Mouse (Mus musculus) neural tube, embryonic 15.5 days (tissue): ENCODE measurements around the gene Celsr2. TPM values are rescaled to one million over a fixed set of nuclear protein-coding genes. Genes with fewer than 3 reads are reported as not detected.

ENCODE experiments used
- ATAC-seq: fragments of 200-750 bp; cut with Nextera tagmentation; 2 replicates; pipeline ENCODE4 v1.8.0; 2017; ENCODE audit warnings: mild to moderate bottlenecking, moderate TSS enrichment, moderate library complexity; ENCODE audit not compliant: low FRiP score
- H3K27ac ChIP-seq: fragments of 300-500 bp; sonication (generic); replicated peaks from 2 replicates; pipeline ENCODE4 v1.5.1; 2015; ENCODE audit warnings: mild to moderate bottlenecking, inconsistent platforms
- H3K27me3 ChIP-seq: fragments of 300-500 bp; sonication (generic); replicated peaks from 2 replicates; pipeline ENCODE4 v1.6.1; 2015; ENCODE audit warnings: inconsistent platforms
- H3K36me3 ChIP-seq: fragments of 300-500 bp; sonication (generic); 2 replicates; pipeline ENCODE4 v1.6.1; 2015; ENCODE audit warnings: inconsistent platforms
- H3K4me1 ChIP-seq: fragments of 300-500 bp; sonication (generic); 2 replicates; pipeline ENCODE4 v1.6.1; 2015; ENCODE audit warnings: inconsistent platforms
- H3K4me2 ChIP-seq: fragments of 300-500 bp; sonication (generic); 2 replicates; pipeline ENCODE4 v1.6.1; 2015; ENCODE audit warnings: inconsistent platforms, mild to moderate bottlenecking, moderate library complexity
- H3K4me3 ChIP-seq: fragments of 300-500 bp; sonication (generic); replicated peaks from 2 replicates; pipeline ENCODE4 v1.5.1; 2015; ENCODE audit warnings: mild to moderate bottlenecking, inconsistent platforms
- H3K9ac ChIP-seq: fragments of 300-500 bp; sonication (generic); replicated peaks from 2 replicates; pipeline ENCODE4 v1.6.1; 2015; ENCODE audit warnings: mild to moderate bottlenecking, inconsistent platforms
- H3K9me3 ChIP-seq: fragments of 300-500 bp; sonication (generic); replicated peaks from 2 replicates; pipeline ENCODE4 v1.6.1; 2016; ENCODE audit warnings: inconsistent platforms
- WGBS: fragments of 180-500 bp; shearing (Covaris S2); methylation state at CpG from one replicate; pipeline ENCODE4 v1.1.7; 2015; ENCODE audit warnings: mixed read lengths; 5-methylcytosine and 5-hydroxymethylcytosine counted together
- polyA plus RNA-seq: library from polyadenylated mRNA; unstranded; fragments of >200 nt; fragmentation: Nextera tagmentation; extraction: Ambion mirVana; gene quantifications from 2 replicates; pipeline ENCODE4 v1.2.1, GENCODE M21; 2015

Celsr2 gene
- polyA plus RNA-seq, 1 experiment from 2014 or later = 35.0 TPM

DNA sequence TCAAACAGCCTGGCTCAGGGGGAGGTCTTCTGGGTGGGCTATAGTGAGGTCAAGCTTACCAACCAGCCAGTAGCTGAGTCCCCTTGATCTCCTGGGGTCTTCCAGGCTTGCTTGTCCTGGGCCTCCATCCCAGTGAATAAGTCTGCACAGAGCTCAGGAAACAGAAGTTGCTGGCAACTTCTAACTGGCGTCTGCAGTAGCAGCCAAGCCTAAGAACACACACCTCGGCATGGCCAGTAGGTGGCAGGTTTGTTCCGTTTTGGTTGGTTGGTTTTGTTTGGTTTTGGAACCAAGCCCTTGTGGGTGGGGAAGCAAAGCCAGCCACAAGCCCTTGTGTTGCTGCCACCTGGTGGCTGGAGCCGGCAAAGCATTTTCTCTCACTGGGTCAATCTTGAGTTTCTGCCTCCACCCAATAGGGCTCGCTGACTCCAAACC is 26.2 kb downstream of the Celsr2 start:
- H3K27ac ChIP-seq = no peak overlapping the region
- peaks cover 8% of the 10 kb centered on the region for H3K4me1 ChIP-seq
- no peaks in the 10 kb centered on the region for H3K27me3 ChIP-seq
- H3K4me3 ChIP-seq = no peak overlapping the region
- ATAC-seq = peak; percentile 75
- H3K9me3 ChIP-seq = no peaks in the 10 kb centered on the region
- 0% methylated on average over 5 of the region's 5 CpGs for WGBS
- H3K4me2 ChIP-seq = peak overlapping the region; percentile 19; the same call in 1 of the 2 replicates
- H3K9ac ChIP-seq = no peak overlapping the region
- peaks cover 27% of the 10 kb centered on the region for H3K36me3 ChIP-seq

DNA sequence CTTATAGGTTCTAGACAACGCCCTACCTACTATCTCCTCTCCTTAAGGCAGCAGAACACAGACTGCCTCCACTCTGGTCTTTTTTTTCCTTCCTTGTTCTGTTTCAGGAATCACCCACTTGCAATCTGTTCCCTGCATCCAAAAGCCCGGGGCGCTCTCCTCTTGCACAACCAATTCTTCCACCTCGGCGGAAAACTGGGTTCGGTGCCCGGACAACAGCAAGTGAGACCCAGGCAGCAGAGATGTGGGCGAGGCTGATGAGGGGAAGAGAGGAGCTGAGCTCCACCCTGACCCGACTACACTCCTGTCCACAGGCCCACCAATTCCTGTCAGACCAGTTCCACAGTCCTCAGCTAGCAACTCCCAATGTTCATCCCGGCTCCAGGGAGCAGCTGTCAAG is 29.2 kb downstream of the Celsr2 start:
- 89% methylated on average over 10 of the region's 10 CpGs for WGBS

DNA sequence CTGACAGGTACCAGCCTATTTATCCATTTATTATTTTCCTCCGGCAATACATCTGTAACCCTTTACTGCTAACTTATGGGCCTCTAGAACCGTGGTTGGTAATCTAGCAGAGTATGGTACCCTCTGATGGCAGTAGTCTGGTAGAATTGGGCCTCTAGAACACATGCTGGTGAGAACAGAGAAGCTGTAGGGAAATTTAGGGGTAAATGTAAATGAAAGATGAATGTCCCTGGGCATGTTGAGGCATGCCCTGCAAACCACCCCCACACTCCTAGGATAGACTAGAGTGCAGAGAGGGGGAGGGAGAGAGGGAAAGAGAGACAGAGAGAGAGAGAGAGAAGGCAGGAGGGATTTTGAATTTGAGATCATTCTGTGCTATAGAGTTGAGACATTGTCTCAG is 30.9 kb downstream of the Celsr2 start:
- Histone ChIP-seq H3K36me3 (no peaks in the 10 kb centered on the region), H3K27ac (no peak overlapping the region), H3K4me3 (peak overlapping the region; percentile 74), H3K9ac (no peak overlapping the region), H3K27me3 (no peaks in the 10 kb centered on the region), H3K4me1 (peaks cover 28% of the 10 kb centered on the region), H3K9me3 (no peaks in the 10 kb centered on the region), H3K4me2 (peak overlapping the region; percentile 75)
- ATAC-seq = no peak
- 36% methylated on average over 2 of the region's 2 CpGs for WGBS

More for the DNA sequence above, 29.2 kb downstream of the Celsr2 start:
- Histone ChIP-seq H3K4me2 (no peak overlapping the region), H3K36me3 (peaks cover under 1% of the 10 kb centered on the region; the same call in 1 of the 2 replicates), H3K9me3 (no peaks in the 10 kb centered on the region), H3K4me3 (no peak overlapping the region), H3K4me1 (peaks cover 24% of the 10 kb centered on the region), H3K27me3 (no peaks in the 10 kb centered on the region), H3K9ac (no peak overlapping the region), H3K27ac (no peak overlapping the region)
- no peak for ATAC-seq

DNA sequence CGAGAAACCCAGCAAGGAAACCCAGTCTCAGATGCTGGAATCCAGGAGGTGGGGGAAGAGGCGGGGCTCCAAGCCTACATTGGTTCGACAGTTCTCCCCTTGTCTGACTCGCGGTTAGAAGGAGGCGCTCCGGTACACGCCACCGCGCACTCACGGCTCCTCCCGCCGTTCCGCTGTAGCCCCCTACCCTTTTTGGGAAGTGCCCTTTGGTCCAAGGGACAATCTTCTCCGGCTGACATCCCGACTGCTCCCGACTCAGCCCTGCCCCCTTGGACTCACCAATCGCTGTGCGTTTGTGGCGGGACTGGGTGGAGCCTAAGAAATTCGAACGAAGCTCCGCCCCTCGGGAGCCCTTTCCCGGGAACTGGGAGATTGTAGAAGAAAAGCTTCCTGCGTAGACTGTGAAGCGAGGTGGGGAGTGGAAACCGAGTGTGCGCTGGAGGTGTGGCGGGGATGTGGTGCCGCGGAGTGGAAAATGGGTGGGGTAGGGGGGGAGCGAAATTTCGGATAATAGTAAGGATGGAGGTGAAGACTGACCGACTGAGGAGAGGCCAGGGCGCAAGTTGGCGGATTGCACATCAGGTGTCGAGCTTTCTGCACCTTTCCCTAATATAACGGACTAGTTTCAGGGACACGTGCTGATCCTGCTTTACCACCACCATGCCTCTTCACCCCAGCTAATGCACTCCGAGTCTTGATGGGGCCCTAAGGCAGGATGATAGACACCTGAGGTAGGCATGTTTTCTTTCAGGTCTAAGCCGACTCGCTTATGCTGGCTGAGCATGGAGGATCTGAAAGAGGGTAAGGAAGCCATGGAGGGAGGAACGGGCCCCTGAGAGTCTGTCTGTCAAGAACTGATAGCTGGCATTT is 31.6 kb downstream of the Celsr2 start, which contains the start of gene Psrc1:
Gene Psrc1, plus strand, starts transcription at position 355 of the 870 bp plus-strand sequence.
- Histone ChIP-seq H3K27ac (no peak within 1 kb of the TSS), H3K9ac (peak within 1 kb of the TSS; percentile 52), H3K27me3 (no peaks in the 10 kb centered on the region), H3K4me1 (peaks cover 28% of the 10 kb centered on the region), H3K9me3 (no peaks in the 10 kb centered on the region), H3K4me2 (peak within 1 kb of the TSS; percentile 75), H3K36me3 (no peaks in the 10 kb centered on the region), H3K4me3 (peak within 1 kb of the TSS; percentile 74)
- 2% methylated on average over 44 of the region's 44 CpGs for WGBS
- ATAC-seq = peak; percentile 93

DNA sequence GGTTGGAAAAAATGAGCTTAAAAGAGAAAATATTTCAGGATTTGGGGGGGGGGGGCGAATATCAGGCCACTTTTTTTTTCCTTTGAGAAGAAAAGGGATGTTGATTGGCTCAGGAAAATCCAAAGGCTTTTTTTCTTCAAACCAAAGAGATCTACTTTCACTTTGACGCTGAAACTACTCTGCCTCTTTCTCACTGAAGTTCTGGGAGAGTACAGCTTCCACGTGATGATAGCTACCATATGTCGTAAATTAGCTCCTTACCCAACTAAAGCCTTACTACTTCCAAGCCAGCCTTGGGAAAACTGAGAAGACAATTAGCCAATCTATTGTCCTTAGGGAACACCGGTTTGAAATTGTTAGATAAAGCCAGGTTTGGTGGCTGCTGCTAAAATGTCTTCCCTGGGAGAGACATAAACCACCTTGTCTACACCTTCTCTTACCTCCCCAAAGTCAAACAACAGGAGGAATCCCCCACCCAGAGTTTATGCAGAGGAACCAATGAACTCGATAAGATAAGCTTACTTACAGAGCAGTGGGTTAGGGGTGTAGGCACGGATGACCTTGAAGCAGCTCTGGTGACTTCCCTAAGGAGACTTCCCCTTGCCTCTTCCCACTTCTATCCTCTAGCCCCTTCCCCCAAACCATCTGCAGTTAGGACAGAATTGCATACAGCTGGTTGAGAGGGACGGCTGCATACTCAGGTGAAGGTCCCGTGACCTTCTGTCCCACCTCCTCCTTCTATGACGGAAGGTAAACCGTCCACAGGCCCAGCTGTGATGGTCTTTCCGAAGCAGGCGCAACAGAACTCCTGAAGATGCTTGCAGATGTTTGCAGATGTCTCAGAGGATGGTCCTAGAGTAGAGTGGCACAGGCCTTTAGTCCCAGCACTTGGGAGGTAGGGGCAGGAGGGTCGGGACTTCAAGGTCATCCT is 33.1 kb downstream of the Celsr2 start:
- H3K9me3 ChIP-seq = no peaks in the 10 kb centered on the region
- H3K27ac ChIP-seq = no peak overlapping the region
- H3K4me2 ChIP-seq = no peak overlapping the region
- H3K27me3 ChIP-seq = no peaks in the 10 kb centered on the region
- no peak overlapping the region for H3K4me3 ChIP-seq
- 76% methylated on average over 14 of the region's 14 CpGs for WGBS
- ATAC-seq = no peak
- peaks cover 28% of the 10 kb centered on the region for H3K4me1 ChIP-seq
- H3K9ac ChIP-seq = no peak overlapping the region
- no peaks in the 10 kb centered on the region for H3K36me3 ChIP-seq

DNA sequence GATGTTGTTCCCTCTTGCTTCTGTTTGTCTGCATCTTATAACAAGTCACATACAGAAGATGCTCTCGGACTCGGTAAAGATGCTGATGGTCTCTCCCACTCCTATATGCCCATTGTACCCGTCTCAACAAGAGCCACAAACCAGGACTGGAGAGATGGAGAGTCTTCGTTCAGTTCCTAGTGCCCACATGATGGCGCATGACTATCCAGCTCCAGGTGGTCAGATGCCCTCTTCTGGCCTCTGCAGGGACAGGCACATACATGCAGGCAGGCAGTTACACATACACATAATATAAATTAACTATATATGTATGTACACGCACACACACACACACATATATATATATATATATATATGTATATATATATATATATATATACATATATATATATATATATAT is 34.7 kb downstream of the Celsr2 start:
- Histone ChIP-seq H3K9ac (no peak overlapping the region), H3K4me1 (peaks cover 28% of the 10 kb centered on the region), H3K27me3 (no peaks in the 10 kb centered on the region), H3K27ac (no peak overlapping the region), H3K4me2 (no peak overlapping the region), H3K36me3 (no peaks in the 10 kb centered on the region), H3K9me3 (no peaks in the 10 kb centered on the region), H3K4me3 (no peak overlapping the region)
- WGBS = 85% methylated on average over 6 of the region's 6 CpGs
- ATAC-seq = no peak

DNA sequence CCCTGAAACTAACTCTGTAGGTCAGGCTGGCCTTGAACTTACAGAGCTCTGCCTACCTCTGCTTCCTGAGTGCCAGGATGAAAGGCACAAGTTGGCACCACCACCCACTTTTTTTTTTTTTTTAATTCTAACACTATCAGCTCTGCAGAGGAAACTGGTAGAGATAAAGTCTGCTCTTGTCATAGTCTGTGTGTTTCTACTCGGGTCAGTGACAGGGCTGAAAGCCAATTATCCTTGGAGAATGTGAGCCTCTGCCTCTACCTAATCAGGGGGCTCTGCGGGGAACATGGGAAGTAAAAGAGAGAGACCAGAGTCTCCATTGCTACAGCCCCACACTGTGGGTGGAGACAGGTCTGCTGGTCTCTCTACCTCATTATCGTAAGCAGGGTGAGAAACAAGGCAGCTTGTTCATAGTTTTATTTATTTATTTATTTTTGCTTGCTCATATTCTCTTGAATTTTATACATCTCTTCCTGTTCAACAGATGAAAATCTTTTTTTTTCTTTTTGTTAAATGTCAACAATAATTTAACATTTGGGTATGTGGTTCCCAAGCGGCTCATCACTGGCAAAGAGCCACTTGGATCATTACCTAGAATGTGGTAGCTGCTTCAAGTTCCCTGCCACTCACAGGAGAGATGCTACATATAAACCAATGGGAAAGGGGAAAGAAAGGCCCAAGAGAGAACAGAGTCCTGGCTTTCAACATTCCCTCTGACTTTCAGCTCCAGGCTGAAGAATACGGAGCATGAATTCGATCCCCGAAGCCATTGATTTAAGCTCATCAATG is 36.3 kb downstream of the Celsr2 start:
- 57% methylated on average over 7 of the region's 7 CpGs for WGBS
- ATAC-seq = no peak
- Histone ChIP-seq H3K9ac (no peak overlapping the region), H3K27me3 (no peaks in the 10 kb centered on the region), H3K4me3 (no peak overlapping the region), H3K9me3 (no peaks in the 10 kb centered on the region), H3K4me2 (no peak overlapping the region), H3K4me1 (peaks cover 27% of the 10 kb centered on the region), H3K27ac (peak overlapping the region; percentile 45; the same call in 1 of the 2 replicates), H3K36me3 (no peaks in the 10 kb centered on the region)

DNA sequence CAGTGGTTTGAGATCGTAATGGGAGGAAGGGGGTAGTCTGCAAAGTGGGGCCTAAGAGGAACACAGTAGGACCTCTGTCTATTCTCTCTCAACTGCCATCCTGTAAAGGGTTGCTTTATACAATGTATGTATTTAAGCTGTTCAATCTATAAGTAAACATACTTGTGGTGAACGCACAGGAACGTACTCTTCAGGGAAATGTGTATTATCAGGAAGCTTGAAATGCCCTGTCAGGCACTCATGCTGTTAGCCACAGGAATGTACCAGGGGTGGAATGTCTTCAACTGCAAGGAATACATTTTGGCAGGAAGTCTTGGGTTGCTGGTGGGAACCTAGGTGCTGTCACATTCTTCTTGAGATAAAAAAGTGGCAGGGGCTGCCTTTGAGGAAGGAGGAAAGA is 42.7 kb downstream of the Celsr2 start:
- H3K27ac ChIP-seq = no peak overlapping the region
- H3K36me3 ChIP-seq = no peaks in the 10 kb centered on the region
- H3K9me3 ChIP-seq = no peaks in the 10 kb centered on the region
- no peak for ATAC-seq
- no peak overlapping the region for H3K4me2 ChIP-seq
- H3K4me1 ChIP-seq = no peaks in the 10 kb centered on the region
- WGBS = 84% methylated on average over 3 of the region's 3 CpGs
- H3K9ac ChIP-seq = no peak overlapping the region
- no peaks in the 10 kb centered on the region for H3K27me3 ChIP-seq
- no peak overlapping the region for H3K4me3 ChIP-seq

DNA sequence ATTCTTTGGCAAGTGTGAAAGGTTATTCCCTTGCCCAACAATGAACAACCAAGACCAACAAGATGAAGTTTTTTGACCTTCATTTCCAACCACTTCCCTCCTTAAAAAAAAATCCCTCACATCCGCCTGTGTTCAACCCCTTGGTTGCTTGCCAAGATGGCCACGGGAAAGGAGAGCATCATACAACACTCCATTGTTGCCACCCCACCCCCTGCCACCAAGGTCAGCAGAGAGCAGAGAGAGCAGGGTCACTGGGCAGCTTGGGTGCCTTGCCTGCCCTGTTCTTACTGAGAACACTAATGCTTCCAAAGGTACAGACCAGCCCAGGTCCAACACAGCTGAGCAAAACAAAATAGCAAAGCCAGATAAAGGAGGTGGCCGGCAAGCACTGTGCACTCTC is 43.1 kb downstream of the Celsr2 start:
- H3K4me3 ChIP-seq = no peak overlapping the region
- H3K4me1 ChIP-seq = no peaks in the 10 kb centered on the region
- no peaks in the 10 kb centered on the region for H3K9me3 ChIP-seq
- H3K27ac ChIP-seq = no peak overlapping the region
- ATAC-seq = no peak
- H3K4me2 ChIP-seq = no peak overlapping the region
- WGBS = 69% methylated on average over 3 of the region's 3 CpGs
- H3K27me3 ChIP-seq = no peaks in the 10 kb centered on the region
- no peak overlapping the region for H3K9ac ChIP-seq
- H3K36me3 ChIP-seq = no peaks in the 10 kb centered on the region

DNA sequence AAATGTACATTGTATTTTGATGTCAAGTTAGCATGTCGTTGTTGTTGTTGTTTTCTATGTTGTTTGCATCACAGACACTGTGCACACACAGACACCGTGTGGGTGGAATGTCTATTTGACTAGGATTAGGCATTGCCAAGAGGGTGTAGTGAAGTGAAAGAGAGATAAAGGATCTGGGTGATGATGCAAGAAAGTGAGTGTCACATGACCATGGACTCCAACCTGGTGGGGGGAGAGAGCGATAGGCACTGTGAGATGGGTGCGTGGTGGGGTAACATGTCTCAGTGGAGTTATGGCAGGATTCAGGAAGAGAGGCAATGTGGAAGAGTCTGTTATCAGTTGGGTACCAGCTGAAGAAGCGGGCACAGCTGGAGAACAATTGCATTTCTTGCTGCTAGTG is 46.6 kb downstream of the Celsr2 start:
- no peak for ATAC-seq
- 82% methylated on average over 5 of the region's 5 CpGs for WGBS
- H3K36me3 ChIP-seq = no peaks in the 10 kb centered on the region
- no peaks in the 10 kb centered on the region for H3K27me3 ChIP-seq
- 0 out of 2 replicates have a peak, but pooled peaks cover 4% of the 10 kb centered on the region for H3K4me1 ChIP-seq
- no peaks in the 10 kb centered on the region for H3K9me3 ChIP-seq
- no peak overlapping the region for H3K4me3 ChIP-seq
- no peak overlapping the region for H3K9ac ChIP-seq
- H3K27ac ChIP-seq = no peak overlapping the region
- no peak overlapping the region for H3K4me2 ChIP-seq

DNA sequence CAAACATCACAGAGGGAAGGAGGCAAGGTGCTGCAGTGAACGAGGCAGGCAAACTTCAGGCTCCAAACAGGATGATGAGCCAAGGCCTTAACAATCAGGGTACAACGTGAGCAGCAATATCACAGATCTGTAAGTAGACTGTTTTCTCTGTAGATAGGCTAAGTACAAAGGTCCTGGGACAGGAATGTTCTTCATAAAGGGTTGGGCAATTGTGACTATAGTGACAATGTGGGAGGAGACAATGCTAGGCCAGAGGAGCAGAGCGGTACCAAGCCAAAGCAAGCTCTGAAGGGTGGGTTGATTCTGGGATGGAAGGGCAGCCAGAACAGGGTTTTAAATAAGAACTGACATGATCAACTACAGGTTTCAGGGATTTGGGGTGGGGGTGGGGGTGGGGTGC is 47.5 kb downstream of the Celsr2 start:
- Histone ChIP-seq H3K9me3 (no peaks in the 10 kb centered on the region), H3K4me2 (peak overlapping the region; percentile 31), H3K27me3 (no peaks in the 10 kb centered on the region), H3K4me1 (0 out of 2 replicates have a peak, but pooled peaks cover 4% of the 10 kb centered on the region), H3K36me3 (no peaks in the 10 kb centered on the region), H3K4me3 (no peak overlapping the region), H3K27ac (no peak overlapping the region), H3K9ac (no peak overlapping the region)
- 81% methylated on average over 3 of the region's 3 CpGs for WGBS
- no peak for ATAC-seq
